Mouse (Mus musculus) lung, embryonic 16.5 days (tissue): ENCODE data around the gene Egf. TPM values are rescaled to one million over a fixed set of nuclear protein-coding genes. Genes with fewer than 3 reads are reported as not detected.

Experiments used
- ATAC-seq: fragments of 200-750 bp; cut with Nextera tagmentation; 2 replicates; pipeline ENCODE4 v1.8.0; 2017; ENCODE audit warnings: low read depth, mild to moderate bottlenecking, moderate library complexity
- H3K27ac ChIP-seq: fragments of 300-500 bp; sonication (generic); 2 replicates; pipeline ENCODE4 v1.5.1; 2014; ENCODE audit warnings: mild to moderate bottlenecking, control low read depth, low read length
- H3K27me3 ChIP-seq: fragments of 300-500 bp; sonication (generic); 2 replicates; pipeline ENCODE4 v1.6.1; 2014; ENCODE audit warnings: low read depth, low read length, mixed read lengths; ENCODE audit not compliant: control insufficient read depth, insufficient read depth
- H3K36me3 ChIP-seq: fragments of 300-500 bp; sonication (generic); 2 replicates; pipeline ENCODE4 v1.6.1; 2014; ENCODE audit warnings: low read length; ENCODE audit not compliant: control insufficient read depth, insufficient read depth
- H3K4me1 ChIP-seq: fragments of 300-500 bp; sonication (generic); replicated peaks from 2 replicates; pipeline ENCODE4 v1.6.1; 2014; ENCODE audit warnings: low read length, mixed read lengths; ENCODE audit not compliant: control insufficient read depth, insufficient read depth
- H3K4me2 ChIP-seq: fragments of 300-500 bp; sonication (generic); 2 replicates; pipeline ENCODE4 v1.6.1; 2014; ENCODE audit warnings: low read depth, low read length, control low read depth
- H3K4me3 ChIP-seq: fragments of 300-500 bp; sonication (generic); 2 replicates; pipeline ENCODE4 v1.5.1; 2014; ENCODE audit warnings: mild to moderate bottlenecking, low read length, control low read depth
- H3K9ac ChIP-seq: fragments of 300-500 bp; sonication (generic); 2 replicates; pipeline ENCODE4 v1.6.1; 2014; ENCODE audit warnings: low read length, control low read depth
- H3K9me3 ChIP-seq: fragments of 300-500 bp; sonication (generic); 2 replicates; pipeline ENCODE4 v1.6.1; 2016; ENCODE audit warnings: low read length; ENCODE audit not compliant: control insufficient read depth
- WGBS: fragments of 180-500 bp; shearing (Covaris S2); extraction: QIAGEN DNeasy Blood & Tissue Kit; methylation state at CpG from one replicate; pipeline ENCODE4 v1.1.7; 2014; 5-methylcytosine and 5-hydroxymethylcytosine counted together
- polyA plus RNA-seq: library from polyadenylated mRNA; unstranded; fragments of >200 nt; fragmentation: Nextera tagmentation; extraction: Ambion mirVana; gene quantifications from 2 replicates; pipeline ENCODE4 v1.2.1, GENCODE M21; 2015

The Egf gene
- polyA plus RNA-seq, 1 experiment from 2014 or later, result 1.2 TPM

GRCm38 (mm10) chr3:129650293-129650612 is 104.9 kb downstream of the Egf start:
- no peaks in the 10 kb centered on the region for H3K9me3 ChIP-seq
- H3K27me3 ChIP-seq, result no peaks in the 10 kb centered on the region; the same call in 1 of the 2 replicates
- no peak overlapping the region for H3K9ac ChIP-seq
- peaks cover 15% of the 10 kb centered on the region for H3K4me1 ChIP-seq
- no peaks in the 10 kb centered on the region for H3K36me3 ChIP-seq
- no peak overlapping the region for H3K4me3 ChIP-seq
- H3K27ac ChIP-seq, result no peak overlapping the region
- H3K4me2 ChIP-seq, result no peak overlapping the region
- ATAC-seq, result no peak

GRCm38 (mm10) chr3:129649586-129650292 is 105.4 kb downstream of the Egf start:
- WGBS, result 67% methylated on average over 8 of the region's 8 CpGs
- Histone ChIP-seq H3K9ac (no peak overlapping the region), H3K27ac (no peak overlapping the region), H3K36me3 (no peaks in the 10 kb centered on the region), H3K4me2 (no peak overlapping the region), H3K4me3 (no peak overlapping the region), H3K4me1 (peaks cover 17% of the 10 kb centered on the region), H3K27me3 (no peaks in the 10 kb centered on the region; the same call in 1 of the 2 replicates), H3K9me3 (no peaks in the 10 kb centered on the region)
- ATAC-seq, result peak; percentile 14; the same call in 1 of the 2 replicates

GRCm38 (mm10) chr3:129648598-129648997 is 106.5 kb downstream of the Egf start:
- Histone ChIP-seq H3K9ac (no peak overlapping the region), H3K4me3 (no peak overlapping the region), H3K27me3 (no peaks in the 10 kb centered on the region; the same call in 1 of the 2 replicates), H3K4me1 (peaks cover 17% of the 10 kb centered on the region), H3K36me3 (no peaks in the 10 kb centered on the region), H3K9me3 (no peaks in the 10 kb centered on the region), H3K4me2 (no peak overlapping the region), H3K27ac (no peak overlapping the region)
- 82% methylated on average over 5 of the region's 5 CpGs for WGBS
- no peak for ATAC-seq

DNA sequence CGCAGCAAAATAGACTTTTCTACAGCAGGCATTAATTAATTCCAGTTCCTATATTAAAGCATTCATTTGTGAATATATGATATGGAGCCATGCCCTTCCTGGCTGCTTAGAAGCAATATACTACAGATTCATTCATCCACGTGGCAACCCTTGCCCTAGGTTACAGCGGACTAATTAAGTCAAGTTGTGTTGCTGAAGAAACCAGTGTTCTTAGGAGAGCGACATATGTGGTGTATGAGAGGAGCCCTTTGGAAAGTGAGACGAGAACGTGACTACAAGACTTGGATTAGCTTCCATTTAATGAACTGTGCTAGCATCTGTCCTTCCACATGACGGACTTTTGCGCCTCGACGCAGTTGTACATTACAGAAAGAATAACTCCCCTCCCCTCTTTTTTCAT is 107.8 kb downstream of the Egf start:
- WGBS, result 79% methylated on average over 10 of the region's 10 CpGs
- H3K4me1 ChIP-seq, result peaks cover 17% of the 10 kb centered on the region

GRCm38 (mm10) chr3:129646781-129647180 is 108.3 kb downstream of the Egf start:
- Histone ChIP-seq H3K4me2 (no peak overlapping the region), H3K4me3 (no peak overlapping the region), H3K36me3 (no peaks in the 10 kb centered on the region), H3K9me3 (no peaks in the 10 kb centered on the region), H3K27ac (no peak overlapping the region), H3K27me3 (peaks cover under 1% of the 10 kb centered on the region; the same call in 1 of the 2 replicates), H3K9ac (no peak overlapping the region), H3K4me1 (peaks cover 17% of the 10 kb centered on the region)
- 50% methylated on average over 5 of the region's 5 CpGs for WGBS
- no peak for ATAC-seq

More for the DNA sequence above, 107.8 kb downstream of the Egf start:
- Histone ChIP-seq H3K9me3 (no peaks in the 10 kb centered on the region), H3K36me3 (no peaks in the 10 kb centered on the region), H3K4me3 (no peak overlapping the region), H3K4me2 (no peak overlapping the region), H3K9ac (no peak overlapping the region), H3K27ac (no peak overlapping the region), H3K27me3 (no peaks in the 10 kb centered on the region; the same call in 1 of the 2 replicates)
- no peak for ATAC-seq

DNA sequence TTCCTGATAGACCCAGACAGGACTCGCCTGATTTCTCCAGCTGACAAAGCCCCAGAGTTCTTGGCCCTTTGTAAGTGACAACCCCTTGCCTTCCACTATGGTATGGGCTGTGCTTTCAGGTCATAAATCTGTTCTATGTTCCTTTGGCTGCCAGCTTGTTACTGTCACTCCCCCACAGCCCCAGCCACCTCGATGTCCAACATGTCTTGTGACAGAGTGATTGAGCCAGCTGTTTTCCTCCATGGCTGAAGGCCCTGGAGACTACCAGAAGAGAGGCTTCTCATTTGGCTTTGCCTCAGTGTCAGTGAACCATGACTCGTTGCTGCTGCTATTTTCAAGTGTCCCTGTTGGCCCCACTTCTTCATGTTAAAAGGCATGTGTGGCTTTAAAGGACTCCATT is 109.7 kb downstream of the Egf start:
- no peak overlapping the region for H3K4me2 ChIP-seq
- H3K27me3 ChIP-seq, result peaks cover 3% of the 10 kb centered on the region; the same call in 1 of the 2 replicates
- no peaks in the 10 kb centered on the region for H3K9me3 ChIP-seq
- peak overlapping the region; percentile 39; the same call in 1 of the 2 replicates for H3K27ac ChIP-seq
- H3K4me1 ChIP-seq, result peaks cover 17% of the 10 kb centered on the region
- no peaks in the 10 kb centered on the region for H3K36me3 ChIP-seq
- peak; percentile 93 for ATAC-seq
- 20% methylated on average over 3 of the region's 3 CpGs for WGBS
- H3K9ac ChIP-seq, result no peak overlapping the region
- no peak overlapping the region for H3K4me3 ChIP-seq

- ATAC-seq, result no peak
- Histone ChIP-seq H3K9me3 (no peaks in the 10 kb centered on the region), H3K36me3 (no peaks in the 10 kb centered on the region), H3K27me3 (peaks cover 3% of the 10 kb centered on the region), H3K4me1 (peaks cover 17% of the 10 kb centered on the region), H3K27ac (no peak overlapping the region), H3K4me3 (no peak overlapping the region), H3K9ac (no peak overlapping the region), H3K4me2 (no peak overlapping the region)
- WGBS, result 86% methylated on average over 7 of the region's 7 CpGs
These were observed 113.5 kb downstream of the Egf start for GRCm38 (mm10) chr3:129641621-129642020.

DNA sequence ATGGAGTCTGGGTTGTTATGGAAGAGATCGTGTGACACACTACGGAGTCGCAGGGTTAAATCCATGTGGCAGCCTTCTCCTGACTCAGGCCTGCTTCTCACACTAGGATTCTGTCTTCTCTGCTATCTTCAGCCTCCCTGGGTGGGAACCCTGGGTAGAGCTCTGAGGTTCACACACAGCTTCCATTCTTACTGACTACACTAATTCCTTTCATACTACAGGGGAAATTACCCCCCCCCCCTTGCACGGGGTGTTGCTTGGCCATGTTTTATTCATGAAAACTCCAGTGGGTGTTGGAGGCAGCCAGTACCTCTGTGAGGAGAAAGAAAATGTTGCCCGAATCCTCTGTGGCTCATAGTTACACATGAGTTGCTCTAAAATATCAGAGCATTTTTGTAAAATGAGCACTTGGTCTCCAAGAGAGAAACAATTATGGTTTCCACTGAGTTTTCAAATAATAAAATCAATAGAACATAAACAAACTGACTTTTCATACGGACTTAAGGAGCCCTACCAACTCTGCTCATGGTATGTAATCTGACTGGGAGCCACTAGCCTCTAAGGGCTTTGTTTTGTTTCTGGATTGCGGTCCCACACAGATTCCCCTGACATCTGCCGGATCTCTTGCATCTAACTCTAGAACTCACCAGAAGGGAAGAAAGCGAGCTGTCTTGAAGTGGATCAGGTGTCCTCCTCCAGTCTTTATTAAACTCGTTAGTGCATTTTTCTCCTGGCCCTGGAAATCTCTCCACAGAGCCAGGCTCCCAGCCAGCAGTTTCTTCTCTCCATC is 114.7 kb downstream of the Egf start:
- H3K36me3 ChIP-seq, result no peaks in the 10 kb centered on the region
- H3K4me3 ChIP-seq, result no peak overlapping the region
- H3K4me1 ChIP-seq, result peaks cover 9% of the 10 kb centered on the region; the same call in 1 of the 2 replicates
- H3K9ac ChIP-seq, result no peak overlapping the region
- H3K4me2 ChIP-seq, result no peak overlapping the region
- WGBS, result 66% methylated on average over 10 of the region's 10 CpGs
- H3K27me3 ChIP-seq, result peaks cover 3% of the 10 kb centered on the region
- H3K27ac ChIP-seq, result no peak overlapping the region
- ATAC-seq, result no peak
- H3K9me3 ChIP-seq, result no peaks in the 10 kb centered on the region

DNA sequence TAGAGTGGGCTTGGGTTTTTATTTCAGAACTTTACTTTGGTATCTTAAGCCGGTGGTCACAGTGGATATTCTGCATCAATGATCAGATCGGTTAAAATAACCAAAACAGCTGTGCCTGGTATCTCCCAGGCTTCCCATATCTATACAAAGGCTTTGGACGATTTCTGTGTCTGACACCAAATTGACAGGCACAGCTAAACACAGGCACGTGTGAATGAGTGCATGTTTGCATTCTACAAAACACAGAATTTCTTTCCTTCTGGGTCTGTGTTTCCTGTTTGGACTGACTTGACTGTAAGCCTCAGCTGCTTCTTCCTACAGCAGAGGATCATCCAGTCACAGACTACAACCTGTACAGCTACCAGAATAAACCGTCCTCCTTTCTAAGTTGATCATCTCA is 115.4 kb downstream of the Egf start:
- Histone ChIP-seq H3K36me3 (no peaks in the 10 kb centered on the region), H3K4me3 (no peak overlapping the region), H3K9ac (no peak overlapping the region), H3K9me3 (no peaks in the 10 kb centered on the region), H3K27me3 (peaks cover 3% of the 10 kb centered on the region), H3K4me1 (peaks cover 7% of the 10 kb centered on the region; the same call in 1 of the 2 replicates), H3K27ac (no peak overlapping the region), H3K4me2 (no peak overlapping the region)
- ATAC-seq, result peak; percentile 44; the same call in 1 of the 2 replicates
- WGBS, result 36% methylated on average over 5 of the region's 5 CpGs
